Mouse (Mus musculus): ENCODE data around the gene Gm49373. TPM values are rescaled to one million over a fixed set of nuclear protein-coding genes. Genes with fewer than 3 reads are reported as not detected.

Gene Gm49373
- total RNA-seq, 2 experiments from 2014 or later = 0.17 to 0.33 TPM

DNA sequence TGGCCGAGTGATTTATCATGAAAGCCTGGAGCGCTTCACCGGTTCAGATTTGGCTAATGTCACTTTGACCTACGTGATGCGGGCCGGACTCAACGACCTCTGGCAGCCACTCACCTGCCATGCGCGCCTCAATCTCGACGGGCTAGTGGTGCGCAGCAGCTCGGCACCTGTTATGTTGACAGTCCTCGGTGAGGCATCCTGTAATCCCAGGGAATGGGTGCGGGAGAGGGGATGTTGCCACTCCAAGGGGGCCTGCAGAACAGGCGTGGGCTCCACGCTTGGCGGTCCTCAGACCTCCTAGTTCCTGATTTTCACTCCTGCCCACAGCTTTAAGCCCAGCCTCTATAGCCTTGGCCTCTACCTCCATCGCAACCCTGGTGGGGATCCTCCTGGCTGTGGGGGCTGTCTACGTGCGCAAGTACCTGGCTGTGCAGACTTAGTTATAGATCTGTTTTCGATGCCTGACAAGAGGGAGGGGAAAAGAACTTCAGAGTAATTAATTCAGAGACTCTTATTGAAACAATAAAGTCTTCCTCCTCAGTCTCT is 42.8 kb downstream of the Gm49373 start:
- intact Hi-C loops (cut with DNase I) = loop anchor here (2.0 to 5.0 kb wide), 2 partner anchors 62 to 107 kb away; partner anchors contain the start of genes Gm38431 and Raver1
- no peak for DNase-seq

DNA sequence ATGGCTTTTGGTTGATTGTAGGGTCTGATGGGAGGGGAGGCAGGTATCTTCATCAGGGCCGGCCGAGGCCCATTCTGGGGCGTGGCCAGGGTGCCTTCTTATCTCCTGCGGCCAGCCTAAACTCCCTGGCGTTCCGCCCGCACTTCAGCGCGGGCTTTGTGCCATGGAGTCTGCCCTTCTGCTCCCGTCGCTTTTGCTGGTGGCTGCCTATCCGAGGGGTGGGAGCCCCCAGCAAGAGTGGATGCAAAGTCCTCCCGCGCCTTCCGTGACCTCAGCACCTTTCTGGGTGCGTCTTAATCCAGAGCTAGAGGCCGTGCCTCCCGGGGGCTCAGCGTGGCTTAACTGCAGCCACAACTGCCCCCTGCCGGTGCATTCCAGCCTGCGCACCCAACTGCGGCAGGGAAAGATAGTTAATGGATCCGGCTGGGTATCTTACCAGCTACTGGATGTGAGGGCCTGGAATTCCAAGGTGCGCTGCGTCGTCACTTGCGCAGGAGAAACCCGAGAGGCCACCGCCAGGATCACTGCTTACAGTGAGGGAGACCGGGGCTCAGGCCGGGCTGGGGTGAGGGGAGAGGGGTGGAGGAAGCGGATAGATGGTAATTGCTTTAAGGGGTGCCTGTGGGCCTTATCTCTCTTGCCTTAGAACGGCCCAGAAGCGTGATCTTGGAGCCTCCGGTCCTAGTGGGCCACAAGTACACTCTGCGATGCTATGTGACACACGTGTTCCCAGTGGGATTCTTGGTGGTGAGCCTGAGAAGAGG is 43.4 kb downstream of the Gm49373 start, which contains the start of gene Icam4:
Gene Icam4 (plus strand): TSS at position 83 of the 764 bp plus-strand sequence.
- peak; percentile 87 to 88 for DNase-seq
- intact Hi-C loops (cut with DNase I) = loop anchor here (1.0 to 5.0 kb wide), 4 partner anchors 15 to 107 kb away; partner anchors contain the start of genes Gm38431, Icam1, Mrpl4 and Raver1

DNA sequence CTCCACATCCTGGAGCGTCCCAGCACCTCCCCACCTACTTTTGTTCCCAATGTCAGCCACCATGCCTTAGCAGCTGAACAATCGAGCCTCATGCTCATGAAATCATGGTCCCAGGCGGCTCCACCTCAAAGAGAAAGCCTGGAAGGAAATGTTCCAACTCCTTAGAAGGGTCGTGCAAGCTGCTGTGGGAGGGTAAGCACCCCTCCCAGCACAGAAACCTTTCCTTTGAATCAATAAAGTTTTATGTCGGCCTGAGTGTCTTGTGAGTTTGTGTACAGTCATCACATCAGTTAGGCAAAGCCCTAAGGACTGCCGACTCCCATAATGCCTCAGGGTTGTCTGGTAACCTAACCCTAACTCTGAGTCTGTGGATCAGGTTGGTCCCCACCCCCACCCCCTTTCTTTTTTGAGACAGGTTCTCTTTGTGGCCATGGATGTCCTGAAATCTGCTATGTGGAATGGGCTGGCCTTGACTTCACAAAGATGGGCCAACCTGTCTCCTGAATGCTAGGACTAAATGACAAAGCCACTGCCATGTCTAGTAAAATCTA is 44.3 kb downstream of the Gm49373 start:
- intact Hi-C loops (cut with DNase I) = loop anchor here (1.0 to 2.0 kb wide), 2 partner anchors 14 to 26 kb away; partner anchors contain the start of genes Icam1 and Mrpl4
- DNase-seq = no peak

DNA sequence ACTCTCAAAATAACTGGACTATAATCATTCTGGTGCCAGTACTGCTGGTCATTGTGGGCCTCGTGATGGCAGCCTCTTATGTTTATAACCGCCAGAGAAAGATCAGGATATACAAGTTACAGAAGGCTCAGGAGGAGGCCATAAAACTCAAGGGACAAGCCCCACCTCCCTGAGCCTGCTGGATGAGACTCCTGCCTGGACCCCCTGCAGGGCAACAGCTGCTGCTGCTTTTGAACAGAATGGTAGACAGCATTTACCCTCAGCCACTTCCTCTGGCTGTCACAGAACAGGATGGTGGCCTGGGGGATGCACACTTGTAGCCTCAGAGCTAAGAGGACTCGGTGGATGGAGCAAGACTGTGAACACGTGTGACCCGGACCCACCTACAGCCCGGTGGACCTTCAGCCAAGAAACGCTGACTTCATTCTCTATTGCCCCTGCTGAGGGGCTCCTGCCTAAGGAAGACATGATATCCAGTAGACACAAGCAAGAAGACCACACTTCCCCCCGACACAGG is 45.1 kb downstream of the Gm49373 start:
- intact Hi-C loops (cut with DNase I) = loop anchor here (2.0 kb wide), 1 partner anchor 13 kb away; the partner anchor contains the start of gene Icam1
- DNase-seq = no peak

DNA sequence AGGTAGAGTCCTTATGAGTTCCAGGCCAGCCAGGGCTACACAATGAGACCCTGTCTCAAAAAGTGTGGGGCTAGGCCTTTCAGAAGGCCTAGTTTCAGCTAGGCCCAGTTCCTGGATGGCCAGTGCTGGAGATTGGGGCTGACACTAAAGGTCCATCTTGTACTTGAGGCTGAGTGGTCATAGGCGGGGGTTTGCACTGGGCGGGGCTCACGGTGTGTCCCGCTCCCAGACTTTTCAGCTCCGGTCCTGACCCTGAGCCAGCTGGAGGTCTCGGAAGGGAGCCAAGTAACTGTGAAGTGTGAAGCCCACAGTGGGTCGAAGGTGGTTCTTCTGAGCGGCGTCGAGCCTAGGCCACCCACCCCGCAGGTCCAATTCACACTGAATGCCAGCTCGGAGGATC is 46.0 kb downstream of the Gm49373 start:
- intact Hi-C loops (cut with DNase I) = no loop called here
- DNase-seq = no peak

DNA sequence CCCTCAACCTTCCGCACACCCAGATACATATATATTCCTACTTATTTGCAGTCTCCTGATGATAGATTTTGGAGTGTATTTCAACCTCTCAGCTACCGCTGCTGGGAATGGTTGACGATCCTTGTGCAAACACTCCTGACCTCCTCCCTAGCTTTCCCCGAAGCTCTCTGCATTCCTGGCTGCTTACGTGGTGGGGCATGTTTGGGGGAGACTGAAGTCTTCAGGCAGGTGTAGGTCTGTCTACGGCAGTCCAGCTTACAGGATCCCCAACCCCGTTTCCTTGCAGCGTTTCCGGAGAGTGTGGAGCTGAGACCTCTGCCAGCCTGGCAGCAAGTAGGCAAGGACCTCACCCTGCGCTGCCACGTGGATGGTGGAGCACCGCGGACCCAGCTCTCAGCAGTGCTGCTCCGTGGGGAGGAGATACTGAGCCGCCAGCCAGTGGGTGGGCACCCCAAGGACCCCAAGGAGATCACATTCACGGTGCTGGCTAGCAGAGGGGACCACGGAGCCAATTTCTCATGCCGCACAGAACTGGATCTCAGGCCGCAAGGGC is 47.6 kb downstream of the Gm49373 start:
- intact Hi-C loops (cut with DNase I) = no loop called here
- DNase-seq = no peak

DNA sequence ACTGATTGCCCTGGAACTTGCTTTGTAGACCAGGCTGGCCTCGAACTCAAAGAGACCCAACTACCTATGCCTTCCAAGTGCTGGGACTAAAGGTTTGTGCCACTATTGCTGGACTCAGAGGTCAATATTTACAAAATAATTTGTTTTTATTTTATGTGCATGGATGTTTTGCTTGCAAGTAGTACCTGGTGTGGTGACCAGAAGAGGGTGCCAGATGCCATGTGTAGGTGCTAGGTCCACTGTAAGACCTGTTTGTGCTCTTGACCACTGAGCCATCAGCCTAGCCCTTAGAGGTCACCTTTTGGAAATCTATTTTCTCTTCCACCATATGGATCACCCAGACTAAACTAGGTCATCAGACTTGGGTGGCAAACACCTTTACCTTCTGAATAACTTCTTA is 50.2 kb downstream of the Gm49373 start:
- no peak for DNase-seq
- intact Hi-C loops (cut with DNase I) = no loop called here

DNA sequence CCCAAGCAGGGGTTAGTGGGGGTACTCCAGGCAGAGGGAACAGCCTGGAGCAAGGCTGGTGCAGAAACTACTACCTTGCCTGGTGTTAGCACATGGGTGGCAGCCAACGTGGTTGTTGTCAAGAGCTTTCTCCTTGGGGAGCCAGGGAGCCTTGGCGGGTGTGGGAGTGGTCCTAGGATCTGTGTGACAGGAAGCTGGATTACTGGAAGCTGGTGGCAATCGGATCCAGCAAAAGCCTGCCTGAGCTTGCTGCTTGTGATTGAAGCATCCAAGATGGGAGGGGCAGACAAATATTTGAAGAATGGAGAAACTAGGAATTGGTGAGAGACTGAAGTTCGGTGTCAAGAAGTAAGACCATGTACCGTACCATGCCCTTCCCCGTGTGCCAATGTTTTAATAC is 50.6 kb downstream of the Gm49373 start:
- intact Hi-C loops (cut with DNase I) = no loop called here
- DNase-seq = no peak

DNA sequence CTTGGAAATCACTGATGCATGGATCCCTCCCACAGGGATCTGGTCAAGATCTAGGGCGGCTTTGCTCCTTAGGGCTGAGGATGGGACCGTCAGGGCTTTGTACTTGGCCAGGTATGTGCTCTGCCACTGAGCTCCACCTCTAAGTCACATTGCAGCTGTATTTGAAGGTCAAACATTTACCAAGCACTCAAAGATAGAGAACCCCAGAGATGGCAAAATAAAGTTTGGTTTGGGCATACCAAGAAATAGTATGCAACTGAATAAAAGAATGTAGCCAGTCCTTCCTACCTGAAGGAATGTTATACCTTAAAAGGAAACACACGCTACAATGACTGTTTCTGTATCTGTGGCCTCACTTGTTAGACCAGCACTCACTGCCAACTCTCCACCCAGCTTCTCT is 51.5 kb downstream of the Gm49373 start:
- no peak for DNase-seq
- intact Hi-C loops (cut with DNase I) = no loop called here

DNA sequence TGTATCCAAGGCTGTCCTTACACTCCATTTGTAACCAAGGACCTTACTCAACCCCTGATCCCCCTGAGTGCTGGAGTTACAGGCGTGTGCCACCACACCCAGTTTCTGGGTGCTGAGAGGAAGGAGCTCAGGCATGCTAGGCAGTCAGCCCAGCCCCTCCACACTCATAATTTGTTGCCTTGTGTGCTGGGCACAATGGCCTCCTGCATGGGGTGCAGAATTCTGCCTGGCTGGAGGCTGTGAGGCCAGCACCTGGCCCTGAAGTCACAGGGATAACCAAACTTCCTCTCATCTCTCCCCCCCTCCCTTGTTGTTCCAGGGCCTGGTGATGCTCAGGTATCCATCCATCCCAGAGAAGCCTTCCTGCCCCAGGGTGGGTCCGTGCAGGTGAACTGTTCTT is 54.3 kb downstream of the Gm49373 start:
- DNase-seq = no peak

DNA sequence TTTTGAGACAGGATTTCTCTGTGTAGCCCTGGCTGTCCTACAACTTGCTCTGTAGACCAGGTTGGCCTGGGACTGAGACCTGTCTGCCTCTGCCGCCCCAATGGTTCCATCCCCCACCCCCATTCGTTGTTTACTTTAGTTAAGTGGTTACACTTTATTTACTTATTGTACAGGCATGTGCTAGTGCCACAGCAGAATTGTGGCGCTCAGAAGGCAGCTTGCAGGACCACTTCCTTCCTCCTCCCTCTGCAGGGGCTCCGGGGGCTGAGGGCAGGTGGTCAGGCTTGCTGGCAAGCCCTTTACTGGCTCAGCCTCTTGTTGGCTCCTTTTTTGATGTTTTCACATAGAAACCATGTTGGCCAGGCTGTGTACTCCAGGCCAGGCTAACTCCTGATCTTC is 55.7 kb downstream of the Gm49373 start:
- intact Hi-C loops (cut with DNase I) = no loop called here
- no peak for DNase-seq

More for the DNA sequence above, 54.3 kb downstream of the Gm49373 start:
- intact Hi-C loops (cut with DNase I) = no loop called here

DNA sequence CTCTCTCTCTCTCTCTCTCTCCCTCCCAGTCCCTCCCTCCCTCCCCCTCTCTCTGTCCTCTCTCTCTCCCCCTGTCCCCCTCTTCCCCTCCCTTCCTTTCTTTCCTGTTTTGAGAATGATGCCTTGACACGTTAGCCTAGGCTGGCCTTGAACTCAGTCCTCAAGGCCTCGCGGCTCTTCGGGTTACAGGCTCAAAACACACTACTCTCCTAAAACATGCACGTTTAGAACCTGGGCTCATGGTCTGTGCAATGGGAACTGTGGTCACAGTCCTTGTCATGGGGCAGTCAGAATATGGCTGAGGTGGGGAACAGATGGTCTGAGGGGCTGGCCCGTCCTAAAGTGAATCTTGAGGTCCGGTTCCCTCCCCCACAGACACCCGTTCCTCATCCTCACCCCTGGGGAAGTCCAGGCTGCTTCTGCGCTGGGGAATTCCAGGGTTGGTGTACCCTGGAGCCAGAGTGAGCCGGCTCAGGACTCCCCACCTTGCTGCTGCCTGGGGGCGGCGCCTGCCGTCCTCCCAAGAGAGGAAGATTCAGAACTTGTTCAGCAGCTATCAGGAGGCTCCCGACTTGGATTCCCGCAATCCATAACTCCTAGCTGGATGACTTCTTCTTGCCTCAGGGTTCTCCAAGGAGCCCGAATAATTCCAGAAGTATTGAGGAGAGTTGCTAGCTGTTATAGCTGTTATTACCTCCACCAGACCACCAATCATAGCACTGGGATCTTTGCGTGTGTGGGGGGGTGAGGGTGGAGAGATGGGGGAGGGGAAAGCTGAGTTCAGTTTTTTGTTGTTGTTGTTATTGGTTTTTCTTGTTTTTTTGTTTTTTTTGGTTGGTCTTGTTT is 56.3 kb downstream of the Gm49373 start:
- intact Hi-C loops (cut with DNase I) = no loop called here
- DNase-seq = peak; percentile 40 to 49

DNA sequence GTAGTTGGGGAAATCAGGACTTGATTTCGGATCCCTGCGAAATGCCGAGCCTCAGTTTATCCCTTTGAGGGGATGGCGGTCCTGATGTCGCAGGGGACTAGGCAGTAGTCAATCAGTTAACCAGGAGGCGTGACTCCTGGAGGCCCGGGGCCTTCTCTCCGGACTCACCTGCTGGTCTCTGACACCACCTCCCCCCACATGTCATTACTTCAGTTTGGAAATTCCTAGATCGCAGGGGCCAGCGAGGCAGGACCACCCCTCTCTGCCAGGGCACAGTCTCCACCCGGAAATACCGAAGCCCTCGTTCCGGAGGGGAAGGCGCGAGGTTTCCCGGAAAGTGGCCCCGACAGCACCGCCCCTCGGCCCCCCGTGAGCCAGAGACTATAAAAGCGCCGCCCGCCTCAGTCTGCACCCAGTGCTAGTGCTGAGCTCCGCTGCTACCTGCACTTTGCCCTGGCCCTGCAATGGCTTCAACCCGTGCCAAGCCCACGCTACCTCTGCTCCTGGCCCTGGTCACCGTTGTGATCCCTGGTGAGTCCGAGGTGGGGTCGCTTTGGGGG is 57.2 kb downstream of the Gm49373 start, which contains the start of gene Icam1:
Gene Icam1 (plus strand): TSS at position 415 of the 560 bp plus-strand sequence.
- intact Hi-C loops (cut with DNase I) = loop anchor here (2.0 kb wide), 1 partner anchor 13 kb away; the partner anchor contains the start of gene Icam4

DNA sequence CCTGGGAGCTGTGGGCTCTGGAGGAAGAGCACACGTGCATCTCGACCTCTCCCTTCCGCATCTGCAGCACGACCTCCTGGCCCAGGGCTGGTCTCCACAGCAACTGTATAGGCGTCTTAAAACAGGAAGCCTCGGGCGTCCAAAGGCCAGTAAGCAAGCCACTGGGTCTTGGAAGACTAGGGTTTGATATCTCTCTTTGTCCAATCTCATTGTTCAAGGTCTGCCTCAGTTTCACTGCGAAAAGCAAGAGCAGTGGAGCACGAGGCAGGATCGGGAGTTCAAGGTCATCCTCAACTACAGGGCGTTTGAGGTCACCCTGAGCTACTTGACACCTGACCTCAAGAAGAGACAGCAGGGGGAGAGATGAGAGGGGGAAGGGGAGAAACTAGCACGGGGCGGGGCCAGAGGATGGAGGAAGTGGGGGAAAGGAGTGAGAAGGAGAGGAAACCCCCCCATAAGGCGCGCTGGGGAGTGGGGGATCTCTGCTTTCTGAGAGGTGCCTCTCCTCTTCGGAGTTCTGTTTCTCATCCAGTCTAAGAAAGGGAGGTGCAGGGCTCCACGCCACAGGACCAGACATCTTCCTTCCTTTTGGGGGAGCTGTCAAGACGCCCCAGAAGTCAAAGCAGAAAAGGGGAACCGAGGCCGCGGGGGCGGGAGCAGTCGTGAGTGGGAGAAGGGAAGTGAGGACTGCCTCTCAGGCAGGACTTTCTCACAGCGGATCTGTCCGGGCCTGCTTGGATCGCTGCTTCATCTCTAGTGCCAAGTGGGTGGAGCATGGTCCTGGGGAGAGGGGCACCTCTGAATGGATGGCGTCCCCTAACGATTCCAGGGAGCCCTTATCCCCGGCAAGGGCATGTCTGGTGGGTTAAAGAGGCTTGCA is 58.0 kb downstream of the Gm49373 start:
- peak; percentile 65 to 73 for DNase-seq
- intact Hi-C loops (cut with DNase I) = loop anchor here (2.0 kb wide), 1 partner anchor 14 kb away; the partner anchor contains the start of gene Icam4

More for the DNA sequence above, 57.2 kb downstream of the Gm49373 start, which contains the start of gene Icam1:
- DNase-seq = peak; percentile 76 to 78

Measured in heart, postnatal 36 days (tissue).